Mouse (Mus musculus) ovary, adult 18-20 months (tissue): ENCODE data around the gene Zim1.

Experiments
- DNase-seq: peaks from one replicate; pipeline ENCODE4 v3.0.0; 2022; ENCODE audit warnings: low spot score, mixed read lengths

Gene Zim1

DNA sequence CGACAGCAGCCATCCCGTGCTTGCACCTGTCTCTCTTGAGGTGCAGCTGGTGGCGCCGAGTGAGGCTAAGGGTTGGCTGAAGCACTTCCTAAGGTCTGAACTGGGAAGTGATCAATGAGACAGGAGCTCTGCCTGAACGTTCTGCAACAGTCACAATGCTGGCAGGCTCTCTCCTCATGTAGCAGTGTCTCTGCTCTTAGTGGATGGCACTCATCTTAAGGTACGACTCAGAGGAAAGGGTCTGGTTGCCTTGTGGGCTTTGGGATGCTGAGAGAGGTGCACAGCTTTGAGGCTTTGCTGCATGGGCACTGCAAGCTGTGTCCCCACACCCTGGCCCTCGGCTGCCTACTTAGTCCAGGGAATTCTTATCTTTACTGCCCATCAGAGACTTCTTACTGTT, 45.0 kb downstream of the Zim1 start:
- DNase-seq = no peak

DNA sequence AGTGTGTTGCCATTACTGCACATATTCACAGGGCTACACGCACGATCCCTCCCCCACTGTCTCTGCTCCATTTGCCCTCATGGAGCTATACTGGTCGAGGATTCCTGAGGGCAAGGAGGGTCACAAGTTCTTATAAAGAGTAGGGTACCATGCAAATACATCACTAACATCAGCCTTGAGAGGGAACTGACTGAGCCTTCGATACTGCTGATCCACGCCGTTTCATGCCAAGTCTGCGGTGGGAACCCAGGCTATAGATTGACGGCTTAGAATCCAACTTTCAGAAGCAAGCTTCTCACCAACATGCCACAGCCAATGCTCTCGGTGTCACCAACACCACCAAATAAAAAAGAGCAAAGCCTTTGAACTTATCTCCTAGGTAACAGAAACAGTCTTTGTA, 45.7 kb downstream of the Zim1 start:
- DNase-seq = no peak

DNA sequence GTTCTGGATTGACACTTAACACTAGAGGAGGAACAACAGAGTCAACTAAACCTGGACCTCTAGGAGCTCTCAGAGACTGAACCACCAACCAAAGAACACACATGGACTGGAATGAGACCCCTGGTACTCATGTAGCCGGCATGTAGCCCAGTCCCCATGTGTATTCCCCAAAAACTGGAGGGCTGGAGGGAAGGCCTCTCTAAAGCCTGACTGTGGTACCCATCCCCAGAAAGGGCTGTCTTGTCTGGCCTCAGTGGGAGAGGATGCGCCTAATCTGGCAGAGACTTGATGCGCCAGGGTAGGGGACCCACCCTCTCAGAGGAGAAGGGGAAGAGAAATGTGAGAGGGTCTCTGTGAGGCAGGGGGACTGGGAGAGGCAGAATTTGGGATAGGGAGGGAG, 50.4 kb downstream of the Zim1 start:
- no peak for DNase-seq

DNA sequence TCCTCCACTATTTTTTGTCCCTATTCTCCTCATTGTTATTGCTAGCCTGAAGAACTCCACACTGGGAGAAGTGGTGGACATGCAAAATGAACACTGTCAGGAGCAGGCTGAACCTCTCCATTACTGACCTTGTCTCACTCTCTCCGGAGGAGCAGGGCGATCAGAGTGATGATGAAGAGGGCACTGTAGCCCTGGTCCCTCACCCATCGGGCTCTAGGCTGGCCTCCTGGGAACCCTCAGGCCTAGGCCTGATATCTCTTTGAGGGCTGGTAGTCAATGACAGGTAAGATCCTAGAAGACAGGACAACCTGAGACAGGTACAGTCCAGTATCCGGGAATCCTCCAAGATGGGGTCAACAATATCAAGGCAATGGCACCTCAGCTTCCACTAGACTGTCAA, 58.2 kb downstream of the Zim1 start:
- no peak for DNase-seq

DNA sequence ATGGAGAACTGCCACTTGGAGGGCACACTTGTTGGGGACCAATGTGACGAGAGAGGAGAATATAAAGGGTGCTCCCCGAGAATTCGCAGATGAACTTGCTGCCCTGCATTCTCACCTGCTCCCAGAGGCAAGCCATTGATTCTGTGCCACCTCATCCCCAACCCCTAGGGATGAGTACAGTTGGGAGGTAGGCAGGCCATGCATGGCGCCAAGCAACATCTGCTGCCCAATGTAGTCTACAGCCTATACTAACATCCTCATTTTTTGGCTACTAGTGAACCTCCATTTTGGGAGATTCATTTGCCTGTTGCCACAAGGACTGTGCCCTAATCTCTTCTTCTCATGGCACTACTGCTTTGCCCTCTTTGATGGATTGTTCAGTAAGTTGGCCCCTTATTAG, 59.5 kb downstream of the Zim1 start:
- DNase-seq = no peak

DNA sequence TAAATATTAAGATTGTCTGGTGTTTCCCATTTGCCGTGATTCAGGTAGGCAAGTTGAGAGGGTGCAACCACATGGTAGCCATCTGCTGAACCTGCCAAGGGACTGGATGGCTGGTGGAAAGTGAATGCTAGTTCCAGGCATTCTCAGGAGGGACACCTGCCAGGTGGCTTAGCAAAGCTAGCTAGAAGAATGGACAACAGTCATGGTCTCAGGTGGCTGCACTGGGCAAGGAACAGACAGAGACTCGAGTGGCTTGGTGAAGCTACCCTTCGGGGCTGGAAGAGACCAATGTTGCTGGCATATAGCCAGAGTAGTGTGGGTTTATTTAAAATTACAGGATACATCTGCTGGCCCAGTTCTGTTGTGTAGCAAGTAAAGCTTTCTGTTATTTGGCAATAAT, 60.4 kb downstream of the Zim1 start:
- no peak for DNase-seq
